Mouse (Mus musculus) regulatory T cell (primary cell): Measurements from ENCODE around the gene Peg3.
"Not testable (repeated sequence)": the region's sequence is repeated elsewhere in the genome, so short reads cannot be mapped to it uniquely, and the experiment has no call there.

Experiments used
- in situ Hi-C: fragments of 300-600 bp; cut with MboI, MseI; formaldehyde crosslinking; loops from one replicate; pipeline ENCODE4 v1.15.1; 2025; ENCODE audit warnings: high pct_unique_total_duplicates

The Peg3 gene

GRCm38 (mm10) chr7:6730241-6730640 lies at the start of gene Peg3, which contains the start of gene Usp29:
Gene Peg3 (minus strand): TSS chr7:6730431.
Gene Usp29 (plus strand): TSS chr7:6730578.
- in situ Hi-C loops: no loop called here

- in situ Hi-C loops: no loop called here
Measured at GRCm38 (mm10) chr7:6779172-6779571, 48.9 kb upstream of the Peg3 start.

GRCm38 (mm10) chr7:6777689-6778088 lies 47.5 kb upstream of the Peg3 start:
- in situ Hi-C loops: no loop called here

- in situ Hi-C loops: no loop called here
Measured at GRCm38 (mm10) chr7:6777107-6777506, 46.9 kb upstream of the Peg3 start.

GRCm38 (mm10) chr7:6776314-6777059 lies 46.3 kb upstream of the Peg3 start:
- in situ Hi-C loops: no loop called here

GRCm38 (mm10) chr7:6773865-6774413 lies 43.7 kb upstream of the Peg3 start:
- in situ Hi-C loops: not testable (repeated sequence)

GRCm38 (mm10) chr7:6770286-6770685 lies 40.1 kb upstream of the Peg3 start:
- in situ Hi-C loops: no loop called here

GRCm38 (mm10) chr7:6765240-6765639 lies 35.0 kb upstream of the Peg3 start:
- in situ Hi-C loops: loop anchor here (10.0 kb wide), 1 partner anchor 700 kb away; no protein-coding TSS in a partner anchor

GRCm38 (mm10) chr7:6760170-6760569 lies 29.9 kb upstream of the Peg3 start:
- in situ Hi-C loops: loop anchor here (10.0 kb wide), 1 partner anchor 695 kb away; no protein-coding TSS in a partner anchor

GRCm38 (mm10) chr7:6759698-6760097 lies 29.5 kb upstream of the Peg3 start:
- in situ Hi-C loops: loop anchor here (10.0 kb wide), 1 partner anchor 695 kb away; no protein-coding TSS in a partner anchor

GRCm38 (mm10) chr7:6756777-6757291 lies 26.6 kb upstream of the Peg3 start:
- in situ Hi-C loops: no loop called here

GRCm38 (mm10) chr7:6753440-6753839 lies 23.2 kb upstream of the Peg3 start:
- in situ Hi-C loops: no loop called here

- in situ Hi-C loops: no loop called here
Measured at GRCm38 (mm10) chr7:6749196-6749595, 19.0 kb upstream of the Peg3 start.

- in situ Hi-C loops: no loop called here
Measured at GRCm38 (mm10) chr7:6744281-6744904, 14.2 kb upstream of the Peg3 start.

GRCm38 (mm10) chr7:6736060-6736459 lies 5.8 kb upstream of the Peg3 start:
- in situ Hi-C loops: no loop called here

- in situ Hi-C loops: no loop called here
Measured at GRCm38 (mm10) chr7:6731930-6732329, 1.7 kb upstream of the Peg3 start.

GRCm38 (mm10) chr7:6731373-6731772 lies 1.1 kb upstream of the Peg3 start:
- in situ Hi-C loops: no loop called here

- in situ Hi-C loops: no loop called here
Measured at GRCm38 (mm10) chr7:6730801-6731200, 570 bp upstream of the Peg3 start.

- in situ Hi-C loops: loop anchor here (10.0 kb wide), 1 partner anchor 374 kb away; no protein-coding TSS in a partner anchor
Measured at GRCm38 (mm10) chr7:6729061-6729817, 992 bp downstream of the Peg3 start.

GRCm38 (mm10) chr7:6728263-6728931 lies 1.8 kb downstream of the Peg3 start:
- in situ Hi-C loops: loop anchor here (10.0 kb wide), 1 partner anchor 374 kb away; no protein-coding TSS in a partner anchor
